Mouse (Mus musculus) heart, postnatal 0 days (tissue): ENCODE measurements around the gene Nr1i2.
"Not testable (repeated sequence)": the region's sequence is repeated elsewhere in the genome, so short reads cannot be mapped to it uniquely, and the experiment has no call there.

ENCODE experiments used
- CTCF ChIP-seq: IDR thresholded peaks from 2 replicates; pipeline ENCODE4 v1.5.1; 2016; ENCODE audit warnings: antibody characterized with exemption, control low read depth, low read depth
- EP300 ChIP-seq: IDR thresholded peaks from 2 replicates; pipeline ENCODE4 v1.6.1; 2016; ENCODE audit warnings: antibody characterized with exemption, low read depth

DNA sequence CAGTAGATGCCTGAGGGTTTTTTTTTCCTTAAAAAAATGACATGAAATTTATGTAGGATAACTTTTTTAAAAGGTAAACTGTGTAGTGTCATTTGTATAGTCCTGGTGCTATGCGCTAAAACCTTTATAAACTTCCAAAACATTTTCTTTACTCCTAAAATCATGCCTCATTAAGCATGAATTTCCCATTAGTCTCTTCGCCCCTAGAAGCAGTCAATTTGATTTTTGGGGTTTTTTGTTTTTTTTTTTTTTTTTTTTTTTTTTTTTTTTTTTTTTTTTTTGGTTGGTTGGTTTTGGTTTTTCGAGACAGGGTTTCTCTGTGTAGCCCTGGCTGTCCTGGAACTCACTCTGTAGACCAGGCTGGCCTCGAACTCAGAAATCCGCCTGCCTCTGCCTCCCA lies 72.1 kb downstream of the Nr1i2 start:
- TF ChIP-seq CTCF, EP300: not testable (repeated sequence)
